Mouse (Mus musculus): ENCODE data around the gene Tmem178b.

DNA sequence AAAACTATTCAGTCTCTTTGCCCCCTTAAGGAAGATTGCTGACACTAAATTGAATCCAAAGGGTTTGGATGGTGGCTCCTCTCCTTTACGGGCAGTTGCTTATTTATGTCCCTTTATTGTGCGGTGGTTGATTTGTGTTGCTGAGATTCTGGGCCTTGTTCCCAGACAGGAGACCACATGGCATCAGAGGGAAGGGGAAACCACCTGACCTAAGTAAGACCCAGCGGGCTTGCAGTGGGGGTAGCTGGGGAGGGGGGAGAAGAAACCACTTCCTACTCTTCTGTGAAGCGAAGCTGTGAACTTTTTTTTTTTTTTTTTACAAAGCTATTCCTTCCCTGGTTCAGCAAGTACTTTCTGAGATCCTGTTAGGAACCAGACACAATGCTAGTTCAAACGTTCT, 269.5 kb downstream of the Tmem178b start:
- TF ChIP-seq GATA1 (IDR thresholded peaks at IDR 0.05; ENCODE audit: low read length) (no peak), TAL1 (IDR thresholded peaks at IDR 0.05; ENCODE audit: low read length) (no peak)
